Comparison of ENCODE assay signal across 23 mouse cellular contexts in the genomic region with DNA sequence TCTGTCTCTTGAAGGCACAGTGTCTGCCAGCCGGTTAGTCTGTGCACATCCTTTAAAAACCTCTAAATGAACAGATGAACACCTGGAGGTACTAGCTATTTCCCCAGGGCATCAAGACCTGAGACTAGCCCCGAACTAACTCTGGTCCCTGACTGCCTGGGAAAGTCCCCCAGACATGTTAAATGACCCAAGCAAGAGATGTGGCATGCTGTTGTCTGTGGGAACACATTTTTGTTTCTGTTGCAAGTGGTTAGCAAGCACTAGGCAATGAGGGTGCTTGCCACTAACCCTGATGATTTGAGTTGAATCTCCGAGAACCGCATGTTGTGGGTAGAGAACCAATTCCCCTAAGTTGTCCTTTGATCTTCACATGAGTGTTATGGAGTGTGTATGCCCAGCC.
"Had no signal": no experiment of that assay in that cellular context is flagged by ENCODE, and none has a peak within 500 bp of the region (broad histone marks: within the 10 kb centered on the region; RNA-seq: fewer than 3 reads in every experiment).

No protein-coding gene starts in this region.

- DNase-seq: gastrocnemius, postnatal 14 days; gastrocnemius, postnatal 36 days; heart, adult 11 months; heart, adult 2 months; heart, postnatal 10 days; heart, postnatal 4 days; kidney, adult 18-20 months; kidney, adult 8-10 months; kidney, postnatal 10 days; kidney, postnatal 25 days; kidney, postnatal 4 days; liver; liver, embryonic 13.5 days had no signal

- H3K27ac ChIP-seq: heart, adult 2 months; hindbrain, embryonic 10.5 days; hindbrain, embryonic 12.5 days; hindbrain, embryonic 14.5 days; intestine, embryonic 15.5 days; layer of hippocampus, adult 2 months; left cerebral cortex, adult 2 months; limb, embryonic 10.5 days; limb, embryonic 12.5 days; liver, embryonic 13.5 days had no signal

- H3K9ac ChIP-seq: hindbrain, embryonic 12.5 days; hindbrain, embryonic 14.5 days; intestine, embryonic 15.5 days; limb, embryonic 12.5 days; liver, embryonic 13.5 days had no signal

- H3K4me3 ChIP-seq: heart, adult 2 months; hindbrain, embryonic 10.5 days; hindbrain, embryonic 12.5 days; intestine, embryonic 15.5 days; layer of hippocampus, adult 2 months; left cerebral cortex, adult 2 months; limb, embryonic 10.5 days; limb, embryonic 12.5 days; liver, embryonic 13.5 days had no signal

- H3K4me2 ChIP-seq: heart, embryonic 11.5 days; hindbrain, embryonic 12.5 days; hindbrain, embryonic 14.5 days; intestine, embryonic 15.5 days; limb, embryonic 12.5 days; liver, embryonic 11.5 days; liver, embryonic 13.5 days had no signal

- H3K36me3 ChIP-seq: hindbrain, embryonic 10.5 days; hindbrain, embryonic 12.5 days; intestine, embryonic 15.5 days; limb, embryonic 10.5 days; limb, embryonic 12.5 days; liver, embryonic 13.5 days had no signal

- H3K9me3 ChIP-seq: hindbrain, embryonic 10.5 days; hindbrain, embryonic 12.5 days; intestine, embryonic 15.5 days; limb, embryonic 10.5 days; limb, embryonic 12.5 days; liver, embryonic 13.5 days had no signal

- H3K27me3 ChIP-seq: hindbrain, embryonic 12.5 days; intestine, embryonic 15.5 days; limb, embryonic 12.5 days had no signal
